Mouse (Mus musculus): Measurements from ENCODE around the gene Pnpla8. TPM values are rescaled to one million over a fixed set of nuclear protein-coding genes. Genes with fewer than 3 reads are reported as not detected.

The Pnpla8 gene
- polyA plus RNA-seq (2012): 9.4 and 10.4 TPM in 2 replicates

DNA sequence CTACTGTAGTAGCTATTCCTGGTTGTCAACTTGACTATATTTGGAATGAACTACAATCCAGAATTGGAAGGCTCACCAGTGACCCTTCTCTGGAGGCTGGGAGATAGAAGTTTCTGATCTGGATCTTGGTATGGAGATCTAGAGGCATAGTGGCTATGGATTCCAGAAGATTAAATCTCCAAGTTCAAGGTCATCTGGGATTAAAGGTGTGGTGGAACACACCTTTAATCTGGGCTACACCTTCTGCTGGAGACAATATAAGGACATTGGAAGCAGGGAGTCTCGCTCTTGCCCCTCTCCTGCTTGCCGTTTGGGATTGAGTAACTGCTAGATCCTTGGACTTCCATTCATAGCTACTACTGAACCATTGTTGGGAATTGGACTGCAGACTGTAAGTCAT, at the start of gene Pnpla8:
Pnpla8 (plus strand) TSS at position 301 of the 400 bp plus-strand sequence.

DNA sequence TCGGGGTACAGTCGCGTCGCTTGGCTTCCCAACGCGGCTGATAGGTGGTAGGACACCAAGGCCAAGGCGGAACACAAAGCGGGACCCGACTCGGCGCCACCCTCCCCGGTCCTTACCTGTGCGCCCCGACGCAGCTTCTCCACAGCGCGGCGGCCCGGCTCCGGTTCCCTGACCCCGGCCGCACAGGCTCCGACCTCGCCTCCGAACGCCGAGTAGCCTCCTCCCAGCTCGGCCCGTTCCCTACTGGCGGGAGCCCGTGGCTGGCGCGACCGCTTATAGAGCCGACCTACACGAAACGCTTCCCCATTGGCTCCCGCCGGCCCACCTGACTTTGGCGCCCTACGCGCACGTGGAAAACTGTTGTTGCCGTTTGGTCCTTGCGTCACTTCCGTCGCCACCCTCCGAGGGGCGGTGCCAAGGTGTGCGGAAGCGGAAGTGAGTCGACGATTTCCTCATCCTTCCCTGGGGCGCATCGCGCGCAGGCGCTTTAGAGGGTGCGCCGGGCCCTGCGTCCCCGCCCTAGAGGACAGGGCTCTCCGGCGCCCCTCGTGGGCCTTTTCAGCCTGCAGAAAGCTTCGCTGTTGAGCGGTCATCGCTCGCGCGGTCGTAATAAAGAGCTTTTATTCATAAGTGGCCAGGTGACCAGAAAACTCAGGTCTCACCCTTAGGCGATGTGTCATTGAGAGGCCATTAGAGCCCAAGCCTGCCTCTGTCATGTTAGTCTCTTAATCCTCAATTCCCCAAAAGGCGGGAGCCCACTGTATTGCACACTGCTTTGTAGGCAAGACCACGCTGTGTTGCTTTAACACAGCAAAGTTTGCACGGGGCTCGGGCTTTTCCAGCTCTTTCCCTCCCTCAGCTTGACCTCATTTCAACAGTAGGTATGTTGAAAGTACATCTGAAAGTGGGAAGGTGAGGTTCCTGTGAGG, 11.1 kb upstream of the Pnpla8 start, which contains the start of gene Dnajb9:
Dnajb9 (minus strand) TSS at position 503 of the 929 bp plus-strand sequence.

DNA sequence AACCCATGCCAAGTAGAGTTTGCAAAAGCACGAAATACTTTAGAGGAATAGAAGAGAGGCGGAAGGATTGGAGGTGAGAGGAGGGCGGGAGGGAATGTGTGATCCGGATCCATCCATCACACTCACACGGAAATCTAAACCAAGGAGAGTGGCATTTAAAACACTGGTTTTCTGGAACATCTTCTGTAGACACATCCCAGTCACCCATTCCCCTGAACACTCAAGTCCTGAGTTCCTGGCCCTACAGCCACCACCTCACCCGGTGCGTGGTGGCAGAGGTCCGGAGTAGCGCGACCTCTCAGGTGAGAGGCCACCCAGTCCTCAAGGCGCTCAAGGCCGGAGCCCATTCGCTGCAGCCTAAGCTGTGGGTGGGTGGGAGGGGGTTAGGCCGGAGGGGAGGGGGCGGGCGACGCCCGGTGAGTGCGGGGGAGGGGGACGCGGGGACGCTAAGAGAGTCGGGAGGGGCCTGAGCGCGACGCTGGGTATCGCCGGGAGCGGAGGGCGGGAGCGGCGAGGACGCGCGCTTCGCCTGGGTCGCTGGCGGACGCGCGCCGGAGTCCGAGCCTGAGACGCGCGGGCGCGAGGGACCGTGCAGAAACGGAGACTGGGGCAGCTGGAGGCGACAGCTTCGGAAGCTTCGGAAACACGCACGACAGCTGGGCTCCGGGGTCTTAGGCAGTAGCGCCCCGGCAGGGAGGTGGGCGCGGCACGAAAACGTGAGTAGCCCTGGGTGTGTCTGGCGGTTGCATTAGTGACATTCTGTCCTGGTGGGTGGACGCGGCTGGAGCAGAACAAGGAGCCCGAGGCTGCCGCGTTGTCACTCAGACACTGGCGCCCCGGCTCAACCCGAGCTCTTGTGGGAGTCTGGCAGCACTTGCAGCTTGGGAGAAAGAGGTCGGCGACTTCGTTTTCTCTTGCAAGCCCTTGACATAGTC, 107.5 kb downstream of the Pnpla8 start, which contains the start of gene Nrcam:
Nrcam (plus strand) TSS at position 505 of the 935 bp plus-strand sequence.

Other genes with a start within 250 kb of the Pnpla8 start
- gene Dnajb9, start 11.0 kb upstream of the Pnpla8 start, polyA plus RNA-seq (2012): 27.5 and 41.0 TPM in 2 replicates
- gene Nrcam, start 107.5 kb downstream of the Pnpla8 start, polyA plus RNA-seq (2012): 0.02 and 0.04 TPM in 2 replicates